Mouse (Mus musculus): Measurements from ENCODE around the gene Tmem41b.

DNA sequence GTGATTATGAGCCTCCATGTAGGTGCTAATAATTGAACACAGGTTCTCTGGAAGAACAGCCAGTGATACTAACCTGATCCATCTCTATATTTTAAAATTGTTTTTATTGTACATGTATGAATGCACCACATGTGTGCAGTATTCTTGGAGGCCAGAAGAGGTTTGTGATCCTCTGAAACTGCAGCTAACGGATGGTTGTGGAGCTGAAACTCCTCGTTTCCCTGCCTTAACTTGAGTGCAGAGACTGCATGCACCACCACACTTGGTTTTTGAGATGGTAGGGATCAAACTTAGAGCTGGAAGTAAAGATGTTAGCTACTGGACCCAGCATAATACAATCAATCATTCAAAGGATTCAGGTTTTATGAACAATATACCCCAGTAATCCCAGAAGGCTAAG, 39.9 kb upstream of the Tmem41b start:
- no peak for TF ChIP-seq USF1 (IDR thresholded peaks at IDR 0.05; ENCODE audit: low read depth, low read length)
- no peak for TF ChIP-seq POLR2A (IDR thresholded peaks at IDR 0.05; ENCODE audit: control insufficient read depth in 1 of 2, insufficient read depth in 1 of 2, low read depth in 1 of 2, low read length in 2 of 2, poor library complexity in 1 of 2)
- no peak for TF ChIP-seq EP300 (IDR thresholded peaks at IDR 0.05; ENCODE audit: low read depth in 1 of 2, low read length in 2 of 2)
- TF ChIP-seq POLR2AphosphoS2 (IDR thresholded peaks at IDR 0.05; ENCODE audit: low read length): 0 out of 2 replicates have a peak, but pooled peaks have one; percentile 3
- no peak for TF ChIP-seq CTCF (IDR thresholded peaks at IDR 0.05 in 2 of 3, conservative IDR thresholded peaks at IDR 0.05 in 1 of 3; ENCODE audit: control insufficient read depth in 1 of 3, insufficient read depth in 1 of 3, low read depth in 2 of 3, low read length in 3 of 3, poor library complexity in 1 of 3, severe bottlenecking in 1 of 3)
- no peak for TF ChIP-seq SIN3A (IDR thresholded peaks at IDR 0.05; ENCODE audit: low read length)
- no peak for TF ChIP-seq UBTF (IDR thresholded peaks at IDR 0.05; ENCODE audit: borderline replicate concordance, insufficient read depth, low read depth, low read length)
- no peak for TF ChIP-seq KAT2A (conservative IDR thresholded peaks at IDR 0.05; ENCODE audit: low read depth, low read length)
- TF ChIP-seq CHD2 (IDR thresholded peaks at IDR 0.05; ENCODE audit: low read length): no peak
- no peak for TF ChIP-seq MAZ (IDR thresholded peaks at IDR 0.05; ENCODE audit: low read depth, low read length)
- no peak for TF ChIP-seq TCF12 (IDR thresholded peaks at IDR 0.05; ENCODE audit: low read depth, low read length)

All from MEL (cell line).